Mouse (Mus musculus) liver (tissue): ENCODE measurements at regions not wholly inside any gene's neighbourhood (a gene's known extent, or its start where the extent isn't known, plus 50 kb on each side); places are given as distances from the start of the nearest gene placed in this dataset.

Experiments used
- DNase-seq: peaks from one replicate; pipeline ENCODE4 v3.0.0-alpha.2; 2020; ENCODE audit warnings: mixed read lengths

DNA sequence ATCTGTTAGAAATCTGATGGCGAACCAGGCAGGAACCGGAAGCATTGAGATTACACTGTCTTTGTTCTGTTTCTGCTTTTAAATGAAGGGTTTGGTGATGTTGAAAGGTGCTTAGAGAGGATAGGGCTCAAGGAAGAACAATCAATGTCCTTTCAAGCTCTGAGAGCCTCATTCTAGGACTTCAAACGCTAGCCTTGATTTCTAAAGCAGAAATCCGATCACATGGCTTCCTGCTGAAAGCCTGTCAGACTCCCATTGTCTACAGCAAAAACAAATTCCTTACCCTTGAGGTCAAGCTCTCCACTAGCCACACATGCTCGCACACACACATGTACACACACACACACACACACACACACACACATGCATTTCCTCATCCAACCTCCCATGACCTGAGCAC lies 215.3 kb upstream of the Zfp637 start:
- DNase-seq = no peak

DNA sequence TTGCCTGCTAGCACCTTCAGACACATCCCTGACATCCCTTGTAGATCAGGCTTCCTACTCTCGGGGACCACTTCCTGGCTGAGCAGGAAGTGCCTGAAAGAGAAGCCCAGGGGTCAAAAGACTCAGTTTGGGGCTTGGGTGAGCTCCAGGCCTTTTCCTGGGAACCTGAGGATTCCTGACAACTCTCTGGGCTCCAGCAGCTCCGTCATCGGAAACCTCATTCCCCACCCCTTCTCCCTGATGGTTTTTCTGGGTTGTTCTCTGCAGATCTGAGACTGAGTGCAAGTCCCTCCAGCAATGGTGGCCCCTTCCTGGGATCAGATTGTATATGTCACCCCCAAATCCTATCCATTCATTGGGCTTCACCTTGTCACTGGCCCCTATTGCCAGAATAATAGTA lies 213.5 kb upstream of the Zfp637 start:
- DNase-seq = no peak

DNA sequence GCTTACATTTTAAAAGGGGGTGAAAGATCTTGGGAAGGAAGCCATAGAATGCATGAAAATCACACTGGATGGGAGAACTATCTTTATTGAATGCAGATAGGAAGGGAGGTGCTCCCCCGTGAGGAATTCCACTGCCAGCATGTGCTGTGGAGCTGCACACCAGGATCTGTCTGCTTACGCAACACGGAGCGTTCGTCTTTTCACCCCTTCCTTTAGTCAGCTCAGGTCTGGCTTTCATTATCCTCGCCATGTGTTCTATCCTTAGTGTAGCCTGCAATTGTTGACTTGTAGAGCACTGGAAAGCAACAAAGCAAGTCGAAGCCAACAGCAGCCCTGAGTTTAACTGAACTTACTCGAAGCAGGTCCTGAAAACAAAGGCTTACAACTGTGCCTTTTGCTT lies 194.4 kb upstream of the Zfp637 start:
- peak; percentile 7 for DNase-seq

DNA sequence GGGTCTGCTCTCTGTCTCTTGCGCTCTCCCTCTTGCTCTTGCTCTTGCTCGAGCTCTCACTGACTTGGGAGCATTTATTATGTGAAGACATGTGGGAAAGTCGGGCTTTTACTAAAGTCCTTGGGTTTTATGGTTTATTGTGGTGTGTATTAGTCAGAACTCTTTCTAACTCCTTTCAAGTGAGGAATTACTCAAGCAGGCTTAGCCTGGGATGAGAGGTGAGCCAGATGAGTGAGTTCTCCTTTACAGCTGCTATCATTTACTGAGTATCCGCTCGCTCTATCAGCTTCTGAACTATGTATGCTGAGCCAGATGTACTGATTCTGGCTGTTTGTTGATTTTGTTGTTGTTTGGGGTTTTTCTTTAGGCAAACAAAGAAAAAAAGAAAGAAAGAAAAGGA lies 190.4 kb upstream of the Zfp637 start:
- DNase-seq = no peak

DNA sequence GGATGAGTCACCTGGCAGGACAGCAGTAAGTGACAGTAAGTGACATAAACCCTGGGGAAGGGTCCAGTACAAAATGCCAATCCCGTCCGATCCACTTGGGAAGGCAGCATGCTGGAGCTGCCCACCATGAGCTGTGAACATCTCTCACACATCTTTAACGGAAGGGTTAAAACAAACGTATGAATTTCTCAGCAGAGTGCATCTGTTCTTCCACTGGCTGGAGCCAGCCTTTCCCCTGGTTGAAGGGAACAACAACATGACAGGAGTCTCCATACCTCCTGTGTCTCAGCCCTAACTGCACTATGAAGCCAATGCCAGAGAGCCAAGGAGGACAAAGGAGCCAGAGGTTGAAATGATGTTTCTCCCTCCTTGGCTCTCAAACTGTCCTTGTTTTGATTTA lies 189.4 kb upstream of the Zfp637 start:
- no peak for DNase-seq

DNA sequence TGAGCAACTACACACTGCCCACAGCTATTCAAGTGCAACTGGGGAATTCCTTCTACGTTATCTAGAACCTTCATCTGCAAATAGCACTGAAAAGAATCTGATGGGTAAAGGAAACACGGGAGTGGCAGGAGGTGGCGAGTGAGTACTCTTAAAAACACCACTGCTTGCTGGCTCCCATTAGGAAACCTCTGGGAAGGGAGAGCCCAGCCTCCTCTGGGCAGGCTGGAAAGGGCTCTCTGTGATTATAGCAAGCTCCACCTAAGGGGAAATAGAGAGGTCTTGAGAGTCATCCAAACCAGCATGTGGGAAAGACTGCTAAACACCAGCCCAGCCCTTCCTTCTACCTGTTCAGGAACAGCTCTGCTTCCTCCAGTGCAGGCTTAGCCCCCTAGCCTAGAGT lies 189.0 kb upstream of the Zfp637 start:
- DNase-seq = no peak

DNA sequence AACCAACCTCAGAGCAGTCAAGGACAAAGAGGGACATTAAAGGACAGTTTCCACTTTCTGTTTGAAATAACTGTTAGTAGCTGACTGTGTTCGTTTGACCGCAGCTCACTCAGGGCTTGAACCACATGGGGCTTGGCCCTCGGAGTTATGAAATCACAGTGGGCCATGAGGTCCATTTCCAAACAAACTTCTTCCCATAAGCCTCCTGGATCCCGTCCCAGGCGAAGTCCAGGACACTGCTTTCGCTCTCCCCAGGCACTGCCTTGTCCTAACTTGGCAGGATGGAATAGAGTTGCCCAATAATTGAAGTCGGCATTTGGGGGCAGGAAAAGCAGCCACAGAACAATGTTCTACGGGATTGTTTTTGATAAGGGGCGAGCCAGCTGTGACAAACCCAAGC lies 188.1 kb upstream of the Zfp637 start:
- DNase-seq = peak; percentile 13

DNA sequence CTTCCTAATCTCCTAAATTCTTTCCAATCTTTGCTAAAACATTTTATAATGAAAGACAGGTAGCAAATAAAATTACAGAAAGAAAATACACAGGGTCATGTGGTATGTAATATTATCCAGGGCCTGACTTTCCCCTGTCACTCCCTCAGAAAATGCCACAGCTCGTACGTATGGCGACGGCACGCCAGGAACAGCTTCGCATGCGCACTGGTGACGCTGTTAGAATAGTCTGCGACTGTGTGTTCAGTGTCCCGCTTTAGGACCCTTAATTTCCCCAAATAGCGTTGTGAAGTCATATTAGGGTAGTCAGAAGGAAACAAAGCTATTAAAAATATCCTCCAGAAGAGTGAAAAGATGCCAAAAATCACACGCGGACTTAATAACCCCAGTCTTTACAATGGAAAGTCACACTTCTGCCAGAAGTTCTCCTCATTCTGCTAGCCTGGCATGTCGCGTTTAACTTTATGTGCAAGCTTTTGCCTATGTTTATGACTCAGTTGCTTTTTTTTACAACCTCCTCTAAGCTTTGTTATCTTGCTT lies 187.0 kb upstream of the Zfp637 start:
- no peak for DNase-seq

DNA sequence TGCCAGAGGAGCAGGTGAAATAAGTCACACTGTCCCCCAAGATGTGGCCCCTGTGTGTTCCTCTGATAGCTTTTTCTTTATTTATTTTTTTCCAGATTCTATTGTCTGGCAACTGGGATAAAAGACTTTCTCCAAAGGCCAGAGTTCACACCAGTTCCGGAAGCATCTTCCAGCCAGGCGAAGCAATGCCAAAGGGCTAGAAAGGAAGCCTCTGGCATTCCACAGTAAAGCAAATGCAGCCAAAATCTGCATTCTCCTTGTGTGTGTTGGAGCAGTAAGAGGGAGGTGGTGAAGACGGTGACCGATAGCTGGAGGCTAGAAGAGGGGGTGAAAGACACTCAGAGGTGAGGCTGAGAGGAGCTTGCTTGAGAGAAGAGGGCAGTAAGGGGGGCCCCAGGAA lies 185.0 kb upstream of the Zfp637 start:
- no peak for DNase-seq

DNA sequence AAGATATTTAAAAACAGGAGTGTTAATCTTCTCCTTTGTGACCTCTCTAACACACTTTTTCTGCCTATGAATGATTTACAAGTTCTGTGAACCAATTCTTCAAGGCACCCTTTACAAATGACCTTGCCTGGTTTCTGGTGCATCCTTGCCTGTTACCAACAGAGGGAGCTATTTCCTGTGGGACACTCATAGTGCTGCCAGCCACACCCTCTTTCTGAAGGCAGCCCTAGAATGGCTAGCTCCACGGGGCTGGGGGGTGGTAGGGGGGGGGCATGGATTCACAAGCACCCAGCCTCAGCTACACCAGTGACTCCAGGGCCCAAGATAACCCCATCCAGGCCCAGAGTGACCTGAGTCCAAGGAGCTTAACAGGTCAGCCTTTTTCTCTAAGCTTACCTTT lies 180.4 kb upstream of the Zfp637 start:
- DNase-seq = peak; percentile 11

DNA sequence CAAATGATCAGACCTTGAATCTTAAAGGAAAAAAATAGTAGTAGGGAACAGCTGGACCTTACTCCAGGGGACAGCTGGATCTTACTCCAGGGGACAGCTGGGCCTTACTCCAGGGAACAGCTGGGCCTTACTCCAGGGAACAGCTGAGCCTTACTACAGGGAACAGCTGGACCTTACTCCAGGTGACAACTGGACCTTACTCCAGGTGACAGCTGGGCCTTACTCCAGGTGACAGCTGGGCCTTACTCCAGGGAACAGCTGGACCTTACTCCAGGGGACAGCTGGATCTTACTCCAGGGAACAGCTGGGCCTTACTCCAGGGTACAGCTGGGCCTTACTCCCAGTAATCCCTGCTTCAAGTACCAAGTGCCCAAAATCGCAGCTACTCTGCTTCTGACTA lies 178.3 kb upstream of the Zfp637 start:
- DNase-seq = no peak

DNA sequence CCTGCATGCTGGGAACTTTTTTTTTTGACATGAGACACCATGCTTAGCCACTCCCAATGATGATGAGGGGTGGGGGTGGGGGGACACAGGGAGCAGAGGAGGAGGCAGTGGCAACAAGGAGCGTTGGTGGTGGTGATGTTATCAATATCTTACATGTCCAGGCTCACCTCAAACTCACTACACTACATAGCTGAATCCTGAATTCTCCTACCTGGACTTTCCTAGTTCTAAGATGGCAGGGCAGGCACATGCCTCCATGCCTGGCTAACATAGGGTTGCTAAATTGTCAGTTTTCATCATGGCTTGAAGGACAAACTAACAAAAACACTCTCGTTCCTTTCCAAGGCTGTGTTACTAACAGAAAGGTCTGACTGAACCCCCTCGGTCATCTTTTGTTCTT lies 170.6 kb upstream of the Zfp637 start:
- DNase-seq = no peak

DNA sequence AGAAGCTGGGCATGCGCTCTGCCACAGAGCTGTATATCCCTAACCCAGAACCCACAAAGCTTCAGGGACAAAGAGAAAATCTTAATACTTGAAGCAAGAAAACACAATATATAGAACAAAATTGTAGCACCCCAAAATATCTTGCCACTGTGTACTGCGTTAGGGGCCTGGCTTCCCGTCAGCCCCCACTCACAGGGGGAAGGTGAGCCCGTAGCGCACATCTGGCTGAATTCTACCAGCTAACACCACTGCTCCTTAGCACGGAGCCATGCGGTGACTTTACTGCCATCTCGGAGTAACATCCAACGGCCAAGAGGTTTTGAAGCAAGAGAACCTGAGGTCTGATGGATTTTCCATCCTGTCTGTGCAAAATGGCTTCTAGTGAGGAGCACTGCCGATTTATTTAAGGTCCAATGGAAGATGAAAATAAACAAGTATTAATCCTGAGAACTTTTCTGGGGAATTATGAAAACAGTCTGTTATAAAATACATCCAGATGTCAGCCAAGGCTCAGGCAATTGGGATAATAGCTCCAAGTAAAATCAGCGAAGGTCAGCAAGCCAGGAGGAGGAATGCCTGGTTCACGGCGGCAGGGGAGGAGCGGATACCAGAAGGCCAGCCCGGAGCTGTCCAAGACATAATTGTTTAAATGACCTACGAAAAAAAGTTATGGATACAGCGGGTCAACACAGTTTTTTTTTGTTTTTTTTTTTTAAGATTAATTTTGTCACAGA lies 170.0 kb upstream of the Zfp637 start:
- DNase-seq = no peak

DNA sequence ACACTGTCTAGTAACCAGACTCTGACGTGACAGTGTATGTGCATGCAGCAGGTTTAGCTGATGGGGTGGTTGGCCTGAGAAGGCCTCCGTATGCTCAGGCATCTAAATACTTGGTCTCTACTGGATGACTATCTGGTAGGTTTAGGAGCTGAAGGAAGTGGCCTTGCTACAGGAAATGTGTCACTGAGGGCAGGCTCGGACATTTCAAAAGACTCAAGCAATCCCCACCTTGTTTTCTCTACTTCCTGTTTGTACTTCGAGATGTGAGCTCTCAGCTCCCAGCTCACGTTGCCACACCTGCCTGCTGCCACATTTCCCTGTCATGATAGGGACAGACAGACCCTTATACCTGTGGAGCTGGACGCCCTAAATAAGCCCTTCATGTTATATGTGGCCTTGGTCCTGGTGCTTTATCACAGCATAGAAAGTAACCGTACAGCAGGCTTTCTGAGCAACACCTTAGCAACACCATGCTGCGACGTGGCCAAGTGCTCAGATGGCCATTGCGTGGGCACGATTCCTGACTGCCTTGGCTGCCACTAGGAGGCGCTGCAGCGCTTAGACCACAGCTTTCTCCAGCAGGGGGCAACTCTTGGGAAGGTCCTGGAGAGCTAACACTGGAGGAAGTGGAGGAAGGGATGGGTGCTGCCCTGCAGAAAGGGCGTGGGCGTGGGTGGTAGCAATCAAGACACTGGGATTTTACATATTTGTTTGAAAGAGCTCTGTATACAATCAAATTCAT lies 165.8 kb upstream of the Zfp637 start:
- DNase-seq = peak; percentile 46

DNA sequence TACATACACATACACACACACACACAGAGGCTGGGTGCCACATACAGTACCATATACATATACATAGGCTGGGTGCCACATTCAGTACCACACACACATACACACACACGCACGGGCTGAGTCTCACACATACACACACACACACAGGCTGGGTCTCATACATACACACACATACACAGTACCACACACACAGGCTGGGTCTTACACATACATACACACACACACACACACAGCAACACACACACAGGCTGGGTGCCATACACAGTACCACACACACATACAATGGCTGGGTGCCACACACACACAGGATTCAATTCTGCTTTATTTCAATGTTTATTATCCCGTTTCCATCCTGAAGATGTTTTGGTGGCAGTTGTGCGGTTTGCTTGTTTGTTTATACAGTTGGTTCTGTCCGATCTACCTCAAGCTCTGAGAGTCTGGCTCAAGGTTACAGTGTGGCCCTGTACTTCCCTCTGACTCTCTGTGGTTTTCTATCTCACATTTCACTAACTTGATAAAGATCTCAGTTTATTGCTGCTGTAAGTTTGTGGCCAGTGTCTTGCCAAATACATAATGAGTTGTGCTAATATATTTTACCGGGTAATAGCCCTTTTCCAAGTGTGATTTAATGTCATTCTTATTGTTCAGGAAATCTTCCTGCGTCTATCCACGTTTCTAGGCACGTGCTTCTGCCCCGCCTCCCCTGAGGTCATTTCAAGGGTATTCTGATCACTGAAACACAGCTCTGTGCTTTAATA lies 164.7 kb upstream of the Zfp637 start:
- DNase-seq = no peak

DNA sequence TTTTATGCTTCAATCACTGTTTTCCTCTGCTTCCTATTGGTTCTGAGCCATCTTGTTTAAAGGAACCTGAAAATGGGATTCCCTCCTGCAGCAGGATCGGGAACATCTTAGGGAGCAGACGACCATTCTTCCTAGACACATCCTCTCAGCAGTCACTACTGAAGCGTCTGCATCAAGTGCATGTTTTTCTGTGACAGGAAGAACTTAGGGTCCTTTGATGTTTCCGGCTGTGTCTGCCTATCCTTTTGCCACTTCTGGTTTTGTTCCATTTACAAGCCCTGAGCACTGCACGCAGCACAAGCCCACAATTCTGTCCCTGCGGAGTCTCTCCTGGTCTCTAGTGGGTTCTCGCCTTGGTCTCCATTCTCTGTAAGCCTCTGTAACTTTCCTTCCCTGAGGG lies 163.9 kb upstream of the Zfp637 start:
- DNase-seq = no peak

DNA sequence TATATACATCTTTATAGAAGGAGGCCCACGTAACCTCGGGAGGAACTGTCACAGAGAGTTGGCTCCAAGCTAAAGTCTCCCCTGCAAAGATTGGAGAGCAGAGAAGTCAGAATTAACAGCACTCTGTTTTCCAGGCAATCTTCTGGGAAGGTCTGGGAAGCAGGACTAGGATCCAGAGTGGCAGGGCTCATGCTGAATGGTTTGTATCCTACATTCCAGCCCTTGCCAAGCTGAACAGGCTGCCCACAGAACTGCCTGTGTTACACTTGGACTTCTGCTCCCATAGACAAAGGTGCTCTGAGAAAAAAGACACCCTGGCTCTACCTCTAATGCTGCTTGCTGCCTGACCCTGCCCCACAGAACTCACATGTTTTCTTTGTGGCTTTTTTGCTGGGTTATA lies 163.2 kb upstream of the Zfp637 start:
- DNase-seq = no peak

DNA sequence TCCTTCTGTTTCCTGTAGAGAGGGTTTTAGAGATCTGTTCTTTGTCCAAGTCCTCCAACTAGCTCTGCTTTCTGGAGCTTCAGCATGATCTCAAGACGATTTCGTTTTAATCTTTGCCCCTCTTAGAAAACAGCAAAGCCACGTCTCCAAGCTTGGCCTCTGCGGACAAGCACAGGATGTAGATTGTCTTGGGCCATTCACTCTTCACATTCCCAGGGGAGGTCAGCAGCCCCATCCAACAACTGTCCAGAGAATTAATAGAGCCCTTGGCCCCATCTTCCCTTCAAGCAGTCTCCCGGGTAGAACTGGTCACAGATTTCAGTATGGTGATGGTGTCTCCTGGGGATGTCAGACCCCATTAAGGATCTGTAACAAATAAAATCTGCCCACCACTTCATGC lies 162.7 kb upstream of the Zfp637 start:
- no peak for DNase-seq

DNA sequence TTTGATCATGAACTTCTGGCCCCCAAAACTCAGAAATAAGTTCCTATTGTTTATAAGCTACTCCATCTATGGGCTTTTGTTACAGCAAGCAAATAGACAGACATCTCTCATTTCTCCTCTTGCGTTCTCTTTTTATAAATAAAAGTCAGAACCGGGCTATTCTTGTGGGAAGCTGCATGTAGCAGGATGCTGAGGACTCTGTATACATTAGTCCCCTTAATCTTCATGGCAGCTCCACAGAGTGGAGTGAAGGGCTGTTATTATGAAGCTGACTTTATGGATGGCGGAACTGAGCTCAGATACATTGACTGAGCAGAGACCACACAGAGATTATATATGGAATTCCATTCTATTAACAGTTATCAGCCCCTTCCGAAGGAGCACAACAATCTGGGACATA lies 162.1 kb upstream of the Zfp637 start:
- no peak for DNase-seq

DNA sequence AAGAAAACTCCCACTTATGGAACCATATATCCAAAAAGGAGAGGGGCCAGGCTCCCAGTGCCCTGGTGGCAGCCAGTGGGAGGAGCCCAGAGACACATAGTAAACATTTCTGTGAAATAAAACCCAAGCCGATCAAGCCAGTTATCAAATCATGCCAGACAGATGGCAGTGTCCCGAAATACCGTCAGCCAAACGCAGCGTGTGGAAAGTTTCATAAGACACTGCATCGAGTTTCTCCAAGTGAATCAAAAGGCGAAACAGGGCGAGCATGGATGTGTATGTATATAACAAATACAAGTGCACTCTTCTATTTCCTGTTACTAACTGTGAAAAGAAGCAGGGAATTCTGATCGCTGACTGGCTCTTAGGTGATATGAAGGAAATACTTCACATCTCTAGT lies 154.8 kb upstream of the Zfp637 start:
- DNase-seq = no peak

DNA sequence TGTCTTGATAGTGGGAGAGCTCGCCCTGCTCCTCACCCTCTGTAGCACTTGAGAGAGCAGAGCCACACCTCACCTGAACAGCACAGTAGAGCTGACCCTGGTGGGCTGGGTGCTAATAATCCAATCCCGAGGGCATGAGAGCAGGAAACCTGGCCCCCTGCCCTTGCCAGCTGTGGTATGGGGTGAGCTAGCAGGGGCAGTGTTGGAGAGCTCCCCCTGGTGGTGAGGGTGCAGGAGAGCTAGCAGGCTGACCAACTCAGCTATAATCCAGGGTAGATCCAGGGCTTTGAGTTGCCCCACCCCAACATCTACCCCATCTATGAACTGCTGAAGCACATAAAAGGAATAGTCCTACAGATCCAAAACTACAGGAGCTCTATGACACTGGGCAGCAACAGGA lies 153.9 kb upstream of the Zfp637 start:
- DNase-seq = peak; percentile 19

DNA sequence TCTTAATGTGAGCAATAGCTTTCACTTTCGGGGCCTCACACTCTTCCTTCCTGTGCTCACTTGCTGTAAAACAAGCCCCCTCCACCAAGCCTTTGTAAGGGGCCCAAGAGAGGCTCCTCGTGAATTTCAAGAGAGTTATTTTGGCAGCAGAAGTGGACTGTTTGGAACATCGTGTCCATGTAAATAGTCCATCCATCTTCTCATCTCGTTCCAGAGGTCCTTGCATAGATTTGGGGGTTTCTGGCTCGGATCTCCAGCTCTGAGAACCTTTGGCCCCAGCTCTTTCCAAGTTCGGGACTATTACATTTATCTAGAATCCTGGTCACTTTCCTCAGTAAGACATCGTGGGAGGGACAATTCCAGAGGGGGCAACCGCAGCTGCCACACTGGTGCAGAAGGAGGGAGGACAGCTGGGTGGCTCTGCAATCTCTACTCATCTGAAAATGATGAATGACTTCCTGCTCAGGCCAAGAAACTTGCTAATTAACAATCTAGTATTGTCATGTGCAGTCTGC lies 152.3 kb upstream of the Zfp637 start:
- no peak for DNase-seq

DNA sequence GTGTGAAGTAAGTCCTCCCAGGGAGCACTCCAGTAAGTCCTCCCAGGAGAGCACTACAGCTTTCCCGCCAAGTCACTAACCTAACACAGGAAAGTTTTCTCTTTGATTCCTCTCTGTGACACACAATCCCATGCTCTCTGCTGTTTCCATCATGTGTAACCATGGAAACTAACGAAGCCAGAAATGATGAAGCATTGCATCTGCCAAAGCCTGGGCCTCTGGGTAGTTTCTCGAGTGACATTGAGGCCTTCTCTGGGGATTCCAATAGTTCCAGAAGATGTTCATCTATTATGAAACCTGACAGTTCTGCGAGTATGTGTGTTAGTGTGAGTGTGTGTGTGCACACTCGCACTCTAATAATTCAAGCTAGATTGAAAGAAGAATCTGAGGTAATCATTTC lies 140.7 kb upstream of the Zfp637 start:
- no peak for DNase-seq

DNA sequence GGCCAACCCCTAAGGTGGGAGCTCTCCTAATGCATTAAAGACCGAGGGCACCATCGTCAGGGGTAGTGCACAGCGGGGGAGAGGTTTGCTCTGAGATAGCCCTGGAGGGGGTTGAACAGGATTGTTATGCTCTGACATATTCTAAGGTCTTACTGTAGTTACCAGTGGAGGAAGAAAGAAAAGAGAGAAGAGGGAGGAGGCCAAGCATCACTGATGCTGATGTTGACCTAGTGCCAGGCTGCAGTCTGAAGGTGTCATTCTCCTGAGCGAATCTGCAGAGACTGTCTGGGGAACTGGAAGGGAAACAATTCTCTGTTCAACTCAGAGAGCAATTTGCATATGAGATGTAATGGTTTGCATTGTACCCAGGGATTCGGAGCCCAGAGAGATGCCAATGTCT lies 139.4 kb upstream of the Zfp637 start:
- no peak for DNase-seq
